Mouse (Mus musculus): ENCODE results near the gene Slc10a2.
A peak's percentile ranks its signal among the peaks of the same experiment; 100 is the strongest.
"Not testable (repeated sequence)": the region's sequence is repeated elsewhere in the genome, so short reads cannot be mapped to it uniquely, and the experiment has no call there.

Slc10a2 gene

GRCm38 (mm10) chr8:5105186-5105585 lies at the start of gene Slc10a2:
Gene Slc10a2 (minus strand): TSS chr8:5105351.
- no peak for DNase-seq

GRCm38 (mm10) chr8:5129322-5129829 lies 24.2 kb upstream of the Slc10a2 start:
- no peak for DNase-seq

GRCm38 (mm10) chr8:5106855-5107254 lies 1.7 kb upstream of the Slc10a2 start:
- peak; percentile 87 for DNase-seq

GRCm38 (mm10) chr8:5095392-5095791 lies 9.8 kb downstream of the Slc10a2 start:
- DNase-seq = no peak

GRCm38 (mm10) chr8:5093991-5094390 lies 11.2 kb downstream of the Slc10a2 start:
- not testable (repeated sequence) for DNase-seq

- no peak for DNase-seq
Observed at GRCm38 (mm10) chr8:5073654-5074293, 31.4 kb downstream of the Slc10a2 start.

- DNase-seq = no peak
Observed at GRCm38 (mm10) chr8:5058888-5059287, 46.3 kb downstream of the Slc10a2 start.

- DNase-seq = peak; percentile 35
Observed at GRCm38 (mm10) chr8:5044361-5044900, 60.7 kb downstream of the Slc10a2 start.

- no peak for DNase-seq
Observed at GRCm38 (mm10) chr8:5038811-5039561, 66.2 kb downstream of the Slc10a2 start.
